Mouse (Mus musculus) megakaryocyte-erythroid progenitor cell, adult 5 weeks (primary cell): Measurements from ENCODE around the gene Tnip2. TPM values are rescaled to one million over a fixed set of nuclear protein-coding genes. Genes with fewer than 3 reads are reported as not detected.

Source experiments
- polyA plus RNA-seq: library from polyadenylated mRNA; stranded (reverse); fragments of >175 nt; gene quantifications from 2 replicates; pipeline ENCODE4 v1.2.3, GENCODE M21; 2012

The Tnip2 gene
- 11.3 and 16.4 TPM in 2 replicates for polyA plus RNA-seq

DNA sequence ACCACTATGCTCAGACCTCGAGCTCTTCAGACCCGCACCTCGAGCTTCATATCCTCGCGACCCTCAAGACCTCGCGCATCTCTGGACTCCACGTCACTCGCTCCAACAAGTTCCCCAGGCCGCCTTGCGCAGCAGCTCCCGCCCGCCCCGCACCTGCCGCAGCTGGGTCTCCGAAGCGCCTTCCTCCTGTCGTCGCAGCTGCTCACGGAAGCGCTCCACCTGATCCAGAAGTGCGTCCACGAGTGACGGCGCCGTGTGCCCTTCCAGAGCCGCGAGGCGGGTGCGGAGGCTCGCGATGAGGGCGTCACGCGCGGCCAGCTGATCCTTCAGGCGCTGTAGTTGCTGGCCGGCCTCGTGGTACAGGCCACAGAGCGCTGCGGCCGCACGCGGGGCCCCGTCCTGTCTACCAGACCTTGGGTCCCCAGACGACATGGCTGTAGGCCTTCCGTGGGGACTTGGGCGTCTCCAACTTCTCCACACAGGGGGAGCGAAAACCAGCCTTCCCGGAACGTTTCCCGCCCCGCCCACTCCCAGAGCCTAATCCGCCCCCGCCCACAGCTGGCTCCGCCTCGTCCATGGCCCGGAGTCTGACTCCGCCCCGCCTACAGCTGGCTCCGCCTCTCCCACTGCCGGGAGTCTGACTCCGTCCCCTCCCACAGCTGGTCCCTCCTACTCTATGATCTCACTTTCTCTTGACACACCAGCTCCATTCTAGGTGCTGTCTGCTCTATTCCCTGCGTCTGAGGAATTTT lies at the start of gene Tnip2:
TSS of gene Tnip2 (minus strand) at position 526 of the 752 bp plus-strand sequence.

DNA sequence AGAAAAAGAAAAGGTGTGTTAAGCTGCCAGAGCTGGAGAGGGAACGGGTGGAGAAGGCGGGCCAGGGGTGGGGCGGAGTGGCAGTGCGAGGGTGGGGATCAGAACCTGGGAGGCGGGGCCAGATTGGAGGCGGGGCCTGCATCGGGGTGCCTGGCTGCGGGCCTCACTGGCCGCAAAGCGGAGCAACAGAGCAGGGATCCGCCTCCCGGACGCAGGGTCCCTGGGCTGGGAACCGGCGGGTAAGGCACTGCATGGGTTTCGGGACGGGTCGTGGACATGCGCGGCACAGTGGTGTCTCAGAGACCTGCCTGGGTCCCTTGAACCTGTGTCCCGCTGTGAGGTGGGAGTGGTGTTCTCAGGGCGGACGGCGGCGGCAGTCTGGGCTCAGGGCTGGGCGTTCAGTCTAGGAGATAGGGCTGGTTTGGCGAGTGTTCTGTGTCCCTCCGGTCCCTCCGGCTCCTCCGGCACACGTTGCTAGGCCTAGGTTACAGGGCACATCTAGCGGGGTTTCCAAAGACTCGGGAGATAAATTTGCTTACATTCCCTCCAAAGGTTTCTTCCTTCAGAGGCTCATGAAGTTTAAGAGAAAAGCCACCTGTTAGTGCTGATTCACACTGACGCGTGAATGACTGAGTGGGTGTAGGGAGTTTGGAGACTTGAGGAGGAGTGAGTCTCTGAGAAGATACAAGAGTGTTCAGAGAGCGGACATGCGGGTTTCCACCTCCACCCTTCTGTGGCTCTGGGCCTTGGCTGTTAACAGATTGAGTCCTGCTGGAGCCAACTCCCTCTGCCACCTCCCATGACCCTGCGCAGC lies 12.1 kb upstream of the Tnip2 start, which contains the start of gene Sh3bp2:
TSS of gene Sh3bp2 (plus strand) at position 176 of the 814 bp plus-strand sequence.

Other genes starting within 250 kb of the Tnip2 start
- gene Zfyve28, start 225.5 kb downstream of the Tnip2 start, polyA plus RNA-seq: 0.10 and 0.26 TPM in 2 replicates
- gene Cfap99, start 225.4 kb downstream of the Tnip2 start, polyA plus RNA-seq: not detected in 2 replicates
- 33.3 and 33.4 TPM in 2 replicates for gene Rnf4, start 177.7 kb downstream of the Tnip2 start, polyA plus RNA-seq
- 14.9 and 17.1 TPM in 2 replicates for gene Fam193a, start 144.1 kb downstream of the Tnip2 start, polyA plus RNA-seq
- gene Sh3bp2, start 11.8 kb upstream of the Tnip2 start, polyA plus RNA-seq: 20.6 and 30.0 TPM in 2 replicates
- gene Add1, start 59.7 kb upstream of the Tnip2 start, polyA plus RNA-seq: 253 and 289 TPM in 2 replicates
- gene Mfsd10, start 123.2 kb upstream of the Tnip2 start, polyA plus RNA-seq: 482 and 553 TPM in 2 replicates
- gene Nop14, start 146.2 kb upstream of the Tnip2 start, polyA plus RNA-seq: 28.7 and 40.5 TPM in 2 replicates
- 0.59 and 1.1 TPM in 2 replicates for gene Grk4, start 146.4 kb upstream of the Tnip2 start, polyA plus RNA-seq
- 3.5 and 3.8 TPM in 2 replicates for gene Htt, start 247.7 kb upstream of the Tnip2 start, polyA plus RNA-seq